Mouse (Mus musculus) cortical plate, adult 2 months (tissue): Measurements from ENCODE around the gene Mmp9.

Experiments used
- CTCF ChIP-seq: fragments of 200-500 bp; IDR thresholded peaks from 2 replicates; pipeline ENCODE4 v1.5.1; 2011; ENCODE audit warnings: mild to moderate bottlenecking, control low read depth, low read length; ENCODE audit not compliant: insufficient read depth; ENCODE audit errors: extremely low read depth
- POLR2A ChIP-seq: fragments of 200-500 bp; IDR thresholded peaks from 2 replicates; pipeline ENCODE4 v1.6.1; 2011; ENCODE audit warnings: mild to moderate bottlenecking, low read length, control low read depth; ENCODE audit not compliant: insufficient read depth; ENCODE audit errors: extremely low read depth

- TF ChIP-seq CTCF (no peak), POLR2A (no peak)
These were observed 1.5 kb upstream of the Mmp9 start for GRCm38 (mm10) chr2:164939106-164939505.
